Mouse (Mus musculus) layer of hippocampus, adult 2 months (tissue): ENCODE results near the gene Helz2. TPM values are rescaled to one million over a fixed set of nuclear protein-coding genes. Genes with fewer than 3 reads are reported as not detected.

ENCODE experiments used
- DNase-seq, 2 experiments: peaks; one replicate each; pipeline ENCODE4 v3.0.0; 2022; ENCODE audit warnings: low spot score in 2 of 2
- H3K27ac ChIP-seq: fragments of 200-600 bp; 2 replicates; pipeline ENCODE4 v1.8.1; 2022
- H3K4me3 ChIP-seq: fragments of 200-600 bp; 2 replicates; pipeline ENCODE4 v1.8.1; 2022; ENCODE audit warnings: mild to moderate bottlenecking
- CTCF ChIP-seq: fragments of 200-600 bp; conservative IDR thresholded peaks from 2 replicates; pipeline ENCODE4 v1.8.1; 2022; ENCODE audit warnings: antibody characterized with exemption, mild to moderate bottlenecking, moderate library complexity
- total RNA-seq, 2 experiments: library from RNA; stranded (reverse); gene quantifications; 2 replicates each; pipeline ENCODE4 v1.2.3; 2021

Gene Helz2
- total RNA-seq, 2 experiments from 2014 or later = 2.5 to 2.9 TPM

DNA sequence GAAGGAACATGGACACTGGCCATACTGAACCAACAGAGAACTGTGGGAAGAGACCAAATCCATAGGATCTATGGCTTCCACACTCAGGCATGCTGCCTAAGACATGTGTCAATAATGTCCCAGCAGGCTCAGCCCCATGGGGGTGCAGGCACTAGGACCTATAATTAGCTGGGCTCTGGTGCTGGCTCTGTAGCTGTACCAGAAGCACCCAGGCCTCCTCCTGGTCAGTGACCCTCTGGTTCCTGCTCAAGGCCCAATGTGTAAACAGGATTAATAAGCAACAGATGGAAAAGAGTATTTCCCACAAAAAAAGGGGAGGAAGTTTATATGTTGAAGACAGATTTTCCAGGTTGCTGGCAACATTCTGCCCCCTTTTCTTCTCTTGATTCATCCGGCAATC is 11.4 kb upstream of the Helz2 start:
- Histone ChIP-seq H3K4me3 (no peak overlapping the region), H3K27ac (no peak overlapping the region)
- no peak for DNase-seq
- TF ChIP-seq CTCF = no peak

DNA sequence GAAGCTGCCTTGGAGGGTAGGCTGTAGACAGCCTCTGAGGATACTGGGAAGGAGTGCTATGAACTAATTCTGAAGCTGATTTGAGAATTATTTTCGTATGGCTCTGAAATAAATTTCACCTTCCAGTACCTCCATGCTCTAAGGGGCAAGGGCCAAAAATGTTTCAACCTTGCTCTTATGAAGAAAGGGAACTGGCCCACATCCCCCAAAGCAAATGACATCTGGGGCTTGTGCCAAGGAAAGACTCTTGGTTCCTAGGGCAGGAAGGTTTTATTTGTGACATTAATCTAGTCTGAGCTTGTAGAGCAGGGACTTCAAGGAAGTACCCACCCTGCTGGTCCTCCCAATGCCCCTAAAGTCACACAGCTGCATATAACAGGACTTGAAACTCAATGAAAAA is 10.0 kb upstream of the Helz2 start:
- DNase-seq = no peak
- Histone ChIP-seq H3K4me3 (no peak overlapping the region), H3K27ac (no peak overlapping the region)
- TF ChIP-seq CTCF = no peak

DNA sequence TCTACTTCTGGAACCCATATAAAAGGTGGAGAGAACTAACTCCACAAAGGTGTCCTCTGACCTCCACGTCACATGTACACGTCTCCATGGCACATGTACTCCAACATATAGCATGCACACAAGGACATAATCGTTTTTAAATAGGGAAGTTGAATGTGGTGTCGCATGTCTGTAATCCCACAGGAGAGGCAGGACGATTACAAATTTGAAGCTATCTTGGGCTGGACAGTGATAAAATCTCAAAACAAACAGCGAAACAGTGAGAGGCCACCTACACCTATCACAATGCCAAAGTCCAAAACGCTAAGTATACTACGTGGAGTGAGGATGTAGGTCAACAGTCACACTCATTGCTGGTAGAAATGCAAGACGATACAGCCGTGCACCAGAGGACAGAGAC is 7.4 kb upstream of the Helz2 start:
- H3K4me3 ChIP-seq = no peak overlapping the region
- no peak for DNase-seq
- H3K27ac ChIP-seq = no peak overlapping the region
- no peak for TF ChIP-seq CTCF

DNA sequence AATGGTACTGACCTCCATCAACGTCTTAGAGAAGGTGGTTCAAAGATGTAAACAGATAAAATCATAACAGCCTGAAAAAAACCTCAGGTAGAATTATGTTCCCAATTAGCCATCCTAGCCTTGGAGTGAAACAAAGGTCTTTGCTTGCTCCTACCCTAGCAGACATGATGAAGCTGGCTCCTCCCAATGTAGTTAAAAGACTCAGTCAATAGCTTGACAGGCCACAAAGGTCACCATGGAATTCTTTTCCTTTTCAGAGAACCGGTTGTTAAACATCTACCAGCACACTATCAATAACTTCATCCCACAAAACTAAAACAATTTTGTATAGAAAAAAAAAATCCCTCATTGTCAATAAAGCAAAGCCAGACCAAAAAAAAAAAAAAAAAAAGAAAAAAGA is 3.2 kb upstream of the Helz2 start:
- TF ChIP-seq CTCF = no peak
- no peak for DNase-seq
- Histone ChIP-seq H3K27ac (no peak overlapping the region), H3K4me3 (no peak overlapping the region)

DNA sequence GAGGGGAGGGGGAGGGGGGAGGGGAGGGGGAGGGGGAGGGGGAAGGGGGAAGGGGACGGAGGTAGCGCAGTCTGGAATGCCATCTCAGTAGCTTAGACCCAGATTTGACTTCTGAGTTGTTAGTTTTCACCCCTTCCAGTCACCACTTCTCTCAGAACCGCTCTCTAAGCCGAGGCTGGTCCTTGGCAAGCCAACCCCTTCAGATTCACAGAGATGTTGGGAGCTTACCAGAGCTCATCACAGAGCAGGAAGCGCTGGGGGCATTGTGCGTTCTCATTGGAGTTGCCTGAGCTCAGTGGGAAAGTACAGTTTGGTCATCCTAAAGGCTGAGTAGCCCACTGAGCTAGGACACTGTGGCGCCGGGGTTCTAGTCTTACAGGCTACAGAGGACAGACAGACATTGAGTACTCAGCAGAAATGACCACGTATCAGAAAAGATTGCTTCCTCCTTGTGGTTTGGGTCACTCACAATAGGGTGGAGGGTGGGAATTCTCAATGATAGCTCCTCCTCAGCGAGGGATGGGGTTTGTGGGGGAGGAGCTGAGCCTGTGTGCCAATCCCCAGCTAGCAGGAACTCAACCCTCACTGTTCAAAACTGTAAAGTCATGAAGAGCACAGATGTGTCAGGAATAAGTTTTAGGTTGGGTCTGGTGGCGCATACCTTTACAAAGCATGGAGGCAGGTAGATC is 2.0 kb upstream of the Helz2 start:
- TF ChIP-seq CTCF = no peak
- DNase-seq = no peak
- no peak overlapping the region for H3K4me3 ChIP-seq

DNA sequence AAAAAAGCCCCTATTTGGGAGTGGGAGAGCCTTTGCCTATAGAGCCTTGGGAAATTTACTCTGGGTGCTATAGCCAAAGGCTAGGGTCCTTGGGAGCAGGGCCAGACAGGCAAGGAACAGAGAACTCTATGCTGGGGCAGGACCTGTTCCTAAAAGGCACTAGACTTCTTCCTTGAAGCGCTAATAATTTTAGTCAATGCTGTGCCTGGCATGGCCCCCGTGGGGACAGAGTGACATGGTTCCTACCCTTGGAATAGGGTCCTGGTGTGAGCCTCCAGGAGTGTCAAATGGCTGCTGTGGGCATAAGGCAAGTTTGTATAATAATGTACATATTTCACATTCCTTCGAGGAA is 463 bp upstream of the Helz2 start:
- TF ChIP-seq CTCF = no peak
- peak overlapping the region; percentile 49; the same call in 1 of the 2 replicates for H3K4me3 ChIP-seq
- no peak overlapping the region for H3K27ac ChIP-seq
- no peak for DNase-seq

More for the DNA sequence above, 2.0 kb upstream of the Helz2 start:
- H3K27ac ChIP-seq = no peak overlapping the region

DNA sequence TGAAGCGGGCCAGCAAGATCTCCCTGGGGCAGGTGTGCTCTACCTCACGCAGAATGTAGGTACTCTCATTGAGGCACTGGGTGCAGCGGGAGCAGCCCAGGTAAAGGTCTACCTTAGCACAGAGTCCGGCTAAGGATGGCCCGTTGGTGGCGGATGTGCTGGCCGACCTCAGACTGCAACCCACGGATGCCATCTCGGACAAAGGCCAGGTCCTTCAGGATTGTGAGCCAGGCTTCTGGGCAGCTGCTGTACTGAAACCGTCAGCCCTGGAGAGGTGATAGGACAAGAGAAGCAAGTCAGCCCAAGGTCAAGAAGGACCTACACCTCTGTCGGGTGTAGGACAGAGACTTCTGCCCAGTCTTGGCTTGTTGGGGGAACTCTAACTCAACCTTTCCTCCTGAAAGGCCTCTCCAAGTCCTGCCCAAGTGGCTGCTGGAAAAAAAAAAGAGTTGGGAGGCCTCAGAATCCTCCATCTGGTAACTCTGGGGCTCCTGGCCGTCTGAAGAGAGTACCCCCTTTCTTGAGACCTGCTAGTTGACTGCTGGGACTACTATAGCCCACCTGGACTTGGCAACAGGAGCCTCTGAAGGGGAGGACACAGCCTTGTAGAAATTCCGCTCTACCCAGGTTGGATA is 904 bp downstream of the Helz2 start:
- DNase-seq = no peak
- Histone ChIP-seq H3K4me3 (no peak overlapping the region), H3K27ac (no peak overlapping the region)
- no peak for TF ChIP-seq CTCF

DNA sequence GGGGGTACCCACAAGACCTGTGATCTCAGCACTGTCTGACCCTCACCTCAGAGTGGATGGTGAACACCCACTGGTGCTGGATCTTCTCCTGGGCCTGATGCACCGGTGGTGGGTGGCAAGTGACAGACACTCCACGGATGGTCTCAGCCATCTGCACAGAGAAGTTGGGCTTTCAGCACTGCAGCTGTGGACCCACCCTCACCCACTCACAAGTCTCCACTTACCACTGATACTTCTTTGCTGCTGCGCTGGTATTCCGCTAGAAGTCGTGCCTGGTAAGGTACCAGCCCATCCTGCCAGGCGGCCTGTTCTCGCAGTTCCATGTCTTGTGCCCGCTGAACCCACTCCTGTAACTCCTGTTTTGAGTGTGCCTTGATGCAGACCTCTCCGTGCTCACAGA is 2.6 kb downstream of the Helz2 start:
- H3K27ac ChIP-seq = no peak overlapping the region
- no peak for TF ChIP-seq CTCF
- H3K4me3 ChIP-seq = no peak overlapping the region
- no peak for DNase-seq

DNA sequence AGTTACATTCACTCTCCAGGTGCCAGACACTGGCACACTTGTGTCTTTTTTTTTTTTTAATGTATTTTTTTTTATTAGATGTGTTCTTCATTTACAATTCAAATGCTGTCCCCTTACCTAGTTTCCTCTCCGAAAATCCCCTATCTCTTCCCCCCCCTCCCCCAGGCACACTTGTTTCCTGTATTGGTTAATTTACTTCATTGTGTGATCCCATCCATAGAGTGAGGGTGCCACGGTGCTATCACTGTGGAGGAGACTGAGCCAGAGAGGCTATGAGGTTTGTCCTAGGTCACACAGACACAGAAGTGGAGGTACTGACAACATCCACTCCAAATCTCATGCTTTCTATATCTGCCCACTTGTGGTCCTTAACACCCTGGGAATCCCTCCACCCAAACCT is 3.0 kb downstream of the Helz2 start:
- no peak overlapping the region for H3K4me3 ChIP-seq
- no peak for TF ChIP-seq CTCF
- no peak for DNase-seq
- H3K27ac ChIP-seq = no peak overlapping the region

DNA sequence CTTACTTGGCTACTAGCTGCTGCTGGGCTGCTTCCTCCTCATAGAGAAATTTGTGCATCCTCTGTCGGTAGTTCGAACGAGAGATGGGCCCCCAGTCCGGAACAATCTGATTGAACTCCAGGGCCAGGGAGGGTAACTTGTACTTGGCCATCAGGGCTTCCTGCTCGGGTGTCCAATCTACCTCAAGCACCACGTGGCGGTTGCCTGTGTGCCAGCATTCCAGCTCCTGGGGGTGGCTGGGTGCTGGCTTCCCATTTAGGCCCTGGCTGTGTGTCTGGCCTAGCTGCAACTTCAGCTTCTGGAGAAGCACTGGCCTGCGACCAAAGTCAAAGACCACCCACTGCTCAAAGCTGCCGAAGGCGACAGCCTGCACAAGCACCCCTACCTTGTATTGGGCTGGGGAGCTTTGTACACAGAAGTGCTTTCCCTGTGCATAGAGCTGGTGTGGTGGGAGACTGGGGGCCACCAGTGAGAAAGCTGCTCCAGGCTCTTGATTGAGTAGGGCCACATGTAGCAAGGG is 3.7 kb downstream of the Helz2 start:
- no peak for TF ChIP-seq CTCF
- no peak for DNase-seq

DNA sequence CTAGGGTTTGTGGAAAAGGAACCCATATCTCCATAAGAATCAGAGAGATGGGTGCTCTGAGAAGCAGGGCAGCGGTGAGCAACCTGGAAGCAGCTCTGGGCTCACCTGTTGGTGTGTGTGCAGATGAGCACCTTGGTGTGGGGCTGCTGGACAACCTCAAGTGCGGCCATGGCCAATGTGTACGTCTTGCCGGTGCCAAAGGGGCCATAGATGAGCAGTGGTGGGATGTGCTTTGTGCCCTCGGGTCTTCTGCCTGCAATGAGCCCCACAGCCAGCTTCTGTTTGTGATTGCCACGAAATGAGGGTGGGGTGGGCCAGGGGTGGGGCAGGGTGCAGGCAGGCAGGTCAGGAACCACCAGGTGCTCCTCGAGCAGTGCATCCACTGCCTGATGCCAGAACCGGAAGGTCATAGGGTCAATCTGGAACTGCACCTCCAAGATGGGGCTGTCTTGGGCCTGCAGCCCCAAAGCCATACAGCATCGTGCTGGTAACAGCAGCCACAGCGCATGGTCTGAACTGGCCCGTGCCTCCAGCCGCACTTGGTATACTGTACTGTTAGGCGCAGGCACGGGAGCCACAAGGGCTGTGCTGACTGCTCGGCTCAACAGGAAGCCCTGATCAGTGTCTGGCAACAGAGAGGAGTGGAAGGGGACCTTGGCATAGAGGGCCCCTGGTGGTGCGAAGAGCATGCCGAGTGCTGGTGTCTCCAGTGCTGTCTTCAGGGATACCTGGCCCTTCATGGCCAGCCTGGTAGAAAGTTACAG is 4.4 kb downstream of the Helz2 start:
- H3K4me3 ChIP-seq = no peak overlapping the region
- no peak overlapping the region for H3K27ac ChIP-seq
- no peak for DNase-seq
- TF ChIP-seq CTCF = no peak

More for the DNA sequence above, 3.7 kb downstream of the Helz2 start:
- Histone ChIP-seq H3K4me3 (no peak overlapping the region), H3K27ac (no peak overlapping the region)

DNA sequence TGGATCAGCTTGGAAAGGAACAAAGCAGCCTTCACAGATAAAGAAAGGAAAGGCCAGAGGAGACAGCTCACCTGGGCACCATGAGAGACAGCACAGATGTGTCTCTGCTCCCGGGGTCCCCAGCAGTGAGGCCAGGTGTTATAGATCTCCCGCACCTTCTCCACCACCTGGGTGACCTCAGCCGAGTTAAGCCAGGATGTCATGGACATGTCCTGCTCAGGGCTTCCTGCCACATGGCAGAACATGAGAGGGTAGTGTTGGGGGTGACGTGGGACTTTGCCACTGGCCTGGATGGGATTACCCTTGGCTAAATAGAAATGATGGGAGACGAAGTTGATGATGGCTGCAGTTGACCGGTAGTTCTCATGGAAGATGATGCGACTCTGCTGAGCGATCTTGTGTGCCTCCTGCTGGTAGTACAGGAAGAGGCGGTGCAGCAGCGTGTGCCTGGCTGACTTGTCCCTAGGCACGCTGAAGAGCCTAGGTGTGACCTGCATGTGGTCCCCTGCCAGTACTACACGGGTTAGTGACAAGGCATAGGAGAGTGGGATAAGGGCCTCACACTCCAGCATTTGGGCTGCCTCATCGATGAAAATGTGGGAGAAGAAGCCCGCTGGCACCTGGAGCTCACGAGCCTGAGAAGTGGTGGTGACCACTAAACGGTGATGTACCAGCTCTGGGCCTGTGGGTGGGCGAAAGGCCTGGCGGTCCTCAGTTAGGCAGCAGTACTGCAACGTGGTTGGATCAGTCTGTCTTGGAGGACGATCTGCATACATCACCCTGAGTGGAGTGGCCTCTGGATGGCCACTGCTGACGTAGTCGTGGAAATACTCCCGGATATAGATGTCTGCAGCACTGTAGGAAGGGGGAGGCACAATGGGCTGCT is 5.9 kb downstream of the Helz2 start:
- DNase-seq = no peak
- no peak overlapping the region for H3K4me3 ChIP-seq
- peak; percentile 40 for TF ChIP-seq CTCF

More for the DNA sequence above, 5.9 kb downstream of the Helz2 start:
- H3K27ac ChIP-seq = no peak overlapping the region
